Mouse (Mus musculus) brown adipose tissue, adult 24 weeks (tissue): Measurements from ENCODE around the gene Xiap. TPM values are rescaled to one million over a fixed set of nuclear protein-coding genes. Genes with fewer than 3 reads are reported as not detected.
A peak's percentile ranks its signal among the peaks of the same experiment; 100 is the strongest.
"Not testable (repeated sequence)": the region's sequence is repeated elsewhere in the genome, so short reads cannot be mapped to it uniquely, and the experiment has no call there.

Source experiments
- H3K27ac ChIP-seq: fragments of 200-500 bp; replicated peaks from 2 replicates; pipeline ENCODE4 v1.5.1; 2012; ENCODE audit warnings: low read depth, mild to moderate bottlenecking, low read length
- H3K4me1 ChIP-seq: fragments of 200-500 bp; 2 replicates; pipeline ENCODE4 v1.6.1; 2012; ENCODE audit warnings: low read length, mixed read lengths; ENCODE audit not compliant: control insufficient read depth, insufficient read depth, insufficient read length
- H3K4me3 ChIP-seq: fragments of 200-500 bp; 2 replicates; pipeline ENCODE4 v1.5.1; 2012; ENCODE audit warnings: low read depth, mild to moderate bottlenecking, low read length, moderate library complexity; ENCODE audit not compliant: insufficient read depth
- polyA plus RNA-seq: library from polyadenylated mRNA; stranded (reverse); fragments of >200 nt; gene quantifications from 2 replicates; pipeline ENCODE4 v1.2.4, GENCODE M21; 2012; ENCODE audit not compliant: missing spikeins, insufficient read depth, insufficient read length

The Xiap gene
- 27.7 and 28.5 TPM in 2 replicates for polyA plus RNA-seq

DNA sequence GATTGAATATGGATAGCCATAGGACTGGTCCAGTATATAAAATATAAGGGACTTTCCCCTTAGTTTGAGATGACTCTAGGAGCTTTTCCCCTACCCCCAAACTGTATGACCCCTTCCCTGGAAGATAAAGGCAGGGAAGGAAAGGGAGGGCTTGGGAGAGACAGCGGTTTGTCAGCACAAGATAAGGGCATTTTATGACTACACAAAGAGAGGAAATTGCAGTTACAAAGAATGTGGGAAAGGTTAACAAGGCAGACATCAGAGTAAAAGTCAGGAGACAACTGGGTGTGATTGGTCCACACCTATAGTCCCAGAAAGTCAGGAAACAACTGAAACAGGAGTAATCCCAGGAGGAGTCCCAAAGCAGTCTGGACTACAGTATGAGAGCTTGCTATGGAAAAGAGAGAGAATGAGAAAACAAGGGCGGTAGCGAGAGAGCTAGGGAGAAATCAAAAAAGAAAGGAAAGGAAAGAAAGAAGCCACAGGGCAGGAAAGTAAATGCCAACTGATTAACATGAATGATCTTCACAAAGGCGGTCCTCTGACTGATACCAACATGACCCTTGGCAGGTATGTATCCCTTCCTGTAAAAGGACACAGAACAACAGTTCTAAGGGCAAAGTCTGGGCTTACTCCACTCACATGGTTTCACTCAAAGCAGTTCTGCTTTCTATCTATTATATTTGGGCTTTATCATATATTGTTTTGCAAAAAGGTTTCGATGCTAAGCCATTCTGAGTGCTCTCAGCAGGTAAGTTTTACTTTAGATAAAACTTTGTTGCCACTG is at the start of gene Xiap:
Xiap (plus strand) TSS at position 398 of the 787 bp plus-strand sequence.
- Histone ChIP-seq H3K4me1 (peaks cover 16% of the 10 kb centered on the region; the same call in 1 of the 2 replicates), H3K27ac (peak within 1 kb of the TSS; percentile 100), H3K4me3 (peak within 1 kb of the TSS; percentile 47)

DNA sequence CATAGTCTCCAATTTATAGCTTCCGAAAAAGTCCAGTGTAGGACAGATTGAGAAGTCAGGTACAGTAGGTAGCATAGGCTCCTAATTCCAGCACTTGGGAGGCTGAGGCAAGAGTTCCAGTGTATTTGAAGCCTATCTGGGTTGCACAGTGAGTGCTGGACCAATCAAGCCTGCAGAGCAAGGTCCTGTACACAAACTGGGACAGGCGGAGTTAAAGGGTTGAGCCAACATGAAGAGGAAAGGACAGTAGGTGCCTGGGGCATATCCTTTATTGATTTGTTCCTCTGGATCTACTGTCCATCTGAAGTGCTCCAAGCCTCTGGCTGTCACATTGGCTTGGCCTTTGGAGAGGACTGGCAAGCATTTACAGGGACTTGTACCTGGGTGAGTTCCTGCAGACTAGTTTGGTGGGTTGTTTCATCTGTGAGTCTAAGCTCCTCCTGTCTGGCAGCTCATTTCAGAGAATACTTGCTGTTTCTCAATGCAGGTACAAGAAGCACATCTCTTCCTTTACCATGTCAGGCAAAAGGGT is 46.7 kb upstream of the Xiap start:
- Histone ChIP-seq H3K4me3 (no peak overlapping the region), H3K27ac (no peak overlapping the region), H3K4me1 (no peaks in the 10 kb centered on the region)

- H3K4me3 ChIP-seq = no peak overlapping the region
- no peak overlapping the region for H3K27ac ChIP-seq
- no peaks in the 10 kb centered on the region for H3K4me1 ChIP-seq
These were observed 45.7 kb upstream of the Xiap start for GRCm38 (mm10) chrX:42013776-42014175.

DNA sequence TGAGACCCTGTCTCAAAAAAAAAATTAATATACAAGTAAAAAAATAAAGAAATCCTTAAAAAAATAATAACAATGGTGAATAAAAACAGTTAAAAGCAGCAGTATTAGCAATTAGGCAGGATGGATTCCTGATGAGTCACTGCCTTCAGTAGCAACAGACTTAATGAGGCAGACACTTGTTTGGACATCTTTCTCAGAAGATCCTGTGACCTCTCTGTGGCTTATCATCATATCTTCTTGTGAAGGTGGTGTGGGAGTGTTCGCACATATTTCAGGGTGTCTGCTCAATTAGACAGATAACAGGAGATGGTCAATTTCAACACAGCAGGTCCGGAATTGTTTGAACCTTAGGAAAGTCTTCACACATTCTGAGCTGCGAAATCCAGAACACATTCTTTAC is 45.0 kb upstream of the Xiap start:
- no peak overlapping the region for H3K4me3 ChIP-seq
- no peaks in the 10 kb centered on the region for H3K4me1 ChIP-seq
- H3K27ac ChIP-seq = no peak overlapping the region

DNA sequence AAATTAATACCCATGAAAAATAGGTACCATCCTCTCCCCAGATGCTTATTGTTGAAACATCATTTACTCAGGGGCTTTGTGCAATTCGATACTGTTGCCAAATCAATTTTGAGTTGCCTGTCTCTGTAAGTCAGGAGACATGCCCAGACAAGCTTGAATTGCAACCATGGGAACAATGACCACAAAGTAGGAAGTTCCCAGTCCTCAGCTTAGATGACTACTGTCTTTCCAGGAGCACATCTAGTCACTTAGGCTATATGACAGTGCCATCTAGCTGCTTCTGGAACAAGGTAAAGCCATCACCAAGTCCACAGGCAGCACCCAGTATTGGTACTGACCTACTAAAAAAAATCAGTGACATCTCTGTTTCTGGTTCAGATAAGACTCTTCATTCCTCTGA is 41.4 kb upstream of the Xiap start:
- Histone ChIP-seq H3K4me3 (no peak overlapping the region), H3K27ac (no peak overlapping the region), H3K4me1 (no peaks in the 10 kb centered on the region)

DNA sequence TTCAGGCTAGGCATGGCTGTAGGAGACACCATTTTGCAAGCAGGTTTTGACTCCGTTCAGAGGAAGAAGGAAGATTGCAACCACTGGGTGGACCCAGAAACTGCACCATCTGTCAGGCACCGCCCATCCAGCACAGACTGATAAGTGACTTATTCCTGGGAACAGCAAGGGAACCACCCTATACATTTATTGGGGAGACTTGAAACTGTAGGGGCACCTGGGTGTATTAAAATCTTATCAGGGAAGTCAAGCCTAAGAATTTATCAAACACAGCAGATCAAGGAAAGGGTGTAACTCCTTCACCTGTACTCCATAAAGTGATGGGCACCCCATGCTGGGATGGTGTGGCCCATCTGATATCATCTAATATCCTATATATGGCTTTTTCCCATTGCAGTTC is 40.0 kb upstream of the Xiap start:
- Histone ChIP-seq H3K4me1 (no peaks in the 10 kb centered on the region), H3K4me3 (no peak overlapping the region), H3K27ac (no peak overlapping the region)

GRCm38 (mm10) chrX:42025802-42026440 is 33.6 kb upstream of the Xiap start:
- not testable (repeated sequence) for H3K4me1 ChIP-seq, H3K4me3 ChIP-seq, H3K27ac ChIP-seq

DNA sequence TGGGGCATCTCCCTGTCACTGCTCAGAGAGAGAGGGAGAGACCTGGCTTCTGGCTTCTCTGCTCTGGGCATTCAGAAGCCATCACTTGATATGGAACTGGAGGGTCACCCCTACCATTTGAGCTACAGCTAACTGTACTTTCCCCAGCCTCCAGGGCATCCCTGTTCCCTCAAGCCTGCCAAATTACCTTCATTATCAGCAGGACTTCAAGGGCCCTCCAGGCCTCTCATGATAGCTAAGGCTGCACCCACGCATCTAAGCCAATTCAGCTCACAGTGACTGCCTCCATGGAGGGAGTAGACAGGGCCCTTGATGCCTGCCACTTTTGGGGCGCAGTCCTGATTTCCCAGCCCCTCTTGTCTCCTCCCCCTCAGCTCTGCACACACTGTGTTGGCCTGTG is 32.5 kb upstream of the Xiap start:
- H3K4me1 ChIP-seq, H3K27ac ChIP-seq, H3K4me3 ChIP-seq: not testable (repeated sequence)

- H3K4me1 ChIP-seq = peaks cover 2% of the 10 kb centered on the region; the same call in 1 of the 2 replicates
- H3K27ac ChIP-seq = 0 out of 2 replicates have a peak overlapping the region, but pooled peaks have one; percentile 38
- no peak overlapping the region for H3K4me3 ChIP-seq
These were observed 26.3 kb upstream of the Xiap start for GRCm38 (mm10) chrX:42033111-42033693.

- Histone ChIP-seq H3K27ac (peak overlapping the region; percentile 45), H3K4me3 (no peak overlapping the region), H3K4me1 (peaks cover 2% of the 10 kb centered on the region; the same call in 1 of the 2 replicates)
These were observed 25.6 kb upstream of the Xiap start for GRCm38 (mm10) chrX:42033911-42034310.

- no peak overlapping the region for H3K27ac ChIP-seq
- H3K4me3 ChIP-seq = no peak overlapping the region
- H3K4me1 ChIP-seq = no peaks in the 10 kb centered on the region
These were observed 20.0 kb upstream of the Xiap start for GRCm38 (mm10) chrX:42039481-42039880.

GRCm38 (mm10) chrX:42044935-42045334 is 14.5 kb upstream of the Xiap start:
- H3K4me1 ChIP-seq = no peaks in the 10 kb centered on the region
- no peak overlapping the region for H3K4me3 ChIP-seq
- no peak overlapping the region for H3K27ac ChIP-seq

DNA sequence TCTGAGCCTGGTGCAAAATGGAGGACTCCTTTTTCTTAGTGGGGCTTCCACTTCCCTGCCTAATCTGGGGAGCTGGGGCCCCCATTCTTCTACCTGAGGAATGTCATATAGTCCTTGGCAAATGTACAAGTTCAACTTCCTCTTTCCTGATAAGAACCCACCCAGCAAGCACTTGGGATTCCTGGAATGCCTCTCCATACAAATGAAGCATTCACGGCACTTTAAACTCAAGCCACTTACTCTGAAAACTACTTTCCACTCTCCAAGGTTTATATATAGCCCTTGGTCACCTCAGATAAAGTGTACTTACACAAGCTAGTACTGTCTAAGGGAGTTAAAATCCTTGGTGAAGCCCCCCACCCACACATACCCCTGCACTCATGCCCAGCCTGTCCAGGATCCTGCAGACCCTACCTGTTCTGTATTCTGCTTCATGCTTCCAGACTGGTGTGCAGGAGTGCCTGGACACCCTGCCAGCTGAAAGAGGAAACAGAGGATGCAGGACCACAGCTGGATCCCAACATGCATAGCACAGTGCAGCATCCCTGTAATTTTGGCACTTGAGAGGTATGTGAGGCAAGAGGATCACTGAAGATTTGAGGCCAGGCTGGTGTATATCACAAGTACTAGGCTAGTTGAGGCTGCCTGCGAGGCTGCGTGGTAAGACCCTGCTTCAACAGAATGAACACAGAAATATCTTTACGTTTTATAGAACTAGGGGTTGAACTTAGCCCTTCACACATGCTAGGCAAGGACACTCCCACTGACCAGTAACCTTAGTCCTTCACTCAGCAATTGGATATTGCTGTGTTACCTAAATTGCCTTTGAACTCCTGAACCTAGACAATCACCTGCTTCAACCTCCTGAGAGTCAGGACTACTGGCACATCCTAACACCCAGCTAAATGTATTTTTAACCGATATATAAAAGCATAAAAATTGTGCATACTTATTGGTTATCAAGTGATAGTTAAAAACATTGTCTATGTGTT is 8.5 kb upstream of the Xiap start:
- Histone ChIP-seq H3K27ac (peak overlapping the region; percentile 93), H3K4me3 (no peak overlapping the region), H3K4me1 (no peaks in the 10 kb centered on the region; the same call in 1 of the 2 replicates)

GRCm38 (mm10) chrX:42057012-42057411 is 2.5 kb upstream of the Xiap start:
- peaks cover 6% of the 10 kb centered on the region; the same call in 1 of the 2 replicates for H3K4me1 ChIP-seq
- H3K27ac ChIP-seq = peak overlapping the region; percentile 100
- H3K4me3 ChIP-seq = no peak overlapping the region
